Mouse (Mus musculus): Measurements from ENCODE around the gene Pigl. TPM values are rescaled to one million over a fixed set of nuclear protein-coding genes. Genes with fewer than 3 reads are reported as not detected.

Gene Pigl
- polyA plus RNA-seq, 1 experiment from 2014 or later = 10.7 TPM

DNA sequence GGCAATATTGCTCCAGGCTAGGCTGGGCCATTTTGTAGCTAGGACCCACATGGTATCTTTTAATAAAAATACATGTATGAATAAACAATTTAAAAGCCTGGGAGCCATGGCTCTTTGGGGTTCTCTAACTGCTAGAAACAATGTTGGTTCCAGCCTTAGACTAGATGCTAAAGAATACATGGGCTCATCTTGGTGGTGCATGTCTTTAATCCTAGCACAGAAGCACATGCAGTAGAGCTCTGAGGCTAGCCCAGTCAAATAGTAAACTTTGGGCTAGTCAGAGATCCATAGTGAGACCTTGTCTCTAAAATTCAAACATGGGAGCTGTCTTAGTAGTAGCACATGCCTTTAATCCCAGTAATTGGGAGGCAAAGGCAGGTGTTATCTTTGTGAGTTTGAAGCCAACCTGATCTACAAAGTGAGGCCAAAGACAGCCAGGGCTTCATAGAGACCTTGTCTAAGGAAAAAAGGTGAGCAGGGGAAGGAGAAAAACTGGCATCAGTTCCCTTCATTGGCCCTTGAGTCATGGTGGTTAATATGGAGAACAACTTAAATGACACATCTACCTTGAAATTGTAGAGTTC lies 96.8 kb downstream of the Pigl start:
- peak overlapping the region; percentile 54 for H3K4me3 ChIP-seq
- peaks cover 25% of the 10 kb centered on the region for H3K4me1 ChIP-seq (replicated peaks)
- no peaks in the 10 kb centered on the region for H3K9me3 ChIP-seq
- no peak for DNase-seq (ENCODE audit: low spot score)
- no peak overlapping the region for H3K27ac ChIP-seq
- peaks cover 30% of the 10 kb centered on the region for H3K36me3 ChIP-seq
- peaks cover 6% of the 10 kb centered on the region for H3K27me3 ChIP-seq (ENCODE audit: insufficient read depth, poor library complexity, severe bottlenecking)

DNA sequence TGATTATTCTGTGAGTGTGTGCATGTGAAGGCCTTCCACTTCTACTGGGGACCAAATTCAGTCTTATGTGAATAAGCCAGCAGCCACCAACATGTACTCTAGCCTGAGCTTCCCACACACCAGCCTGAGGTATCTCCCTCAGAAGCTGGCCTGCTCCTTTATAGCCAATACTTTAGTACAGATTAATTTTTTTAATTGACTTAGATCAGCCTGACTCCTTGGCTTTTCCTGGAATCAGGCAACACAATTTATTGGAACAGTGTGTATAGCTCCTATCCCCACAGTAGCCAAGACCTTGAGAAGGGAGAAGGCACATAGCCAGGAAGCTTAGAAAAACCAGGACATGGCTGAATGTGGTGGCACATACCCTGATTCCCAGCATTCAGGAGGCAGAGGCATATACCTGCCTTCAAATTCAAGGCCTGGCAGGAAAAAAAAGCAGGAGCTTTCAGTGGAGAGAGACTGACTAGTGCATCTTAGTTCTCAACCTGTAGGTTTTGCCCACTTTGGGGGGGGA lies 97.7 kb downstream of the Pigl start:
- H3K4me3 ChIP-seq = no peak overlapping the region
- no peak for DNase-seq (ENCODE audit: low spot score)
- H3K27me3 ChIP-seq (ENCODE audit: insufficient read depth, poor library complexity, severe bottlenecking) = peaks cover 15% of the 10 kb centered on the region
- H3K27ac ChIP-seq = no peak overlapping the region
- H3K9me3 ChIP-seq = no peaks in the 10 kb centered on the region
- H3K36me3 ChIP-seq = peaks cover 30% of the 10 kb centered on the region
- peaks cover 26% of the 10 kb centered on the region for H3K4me1 ChIP-seq (replicated peaks)

DNA sequence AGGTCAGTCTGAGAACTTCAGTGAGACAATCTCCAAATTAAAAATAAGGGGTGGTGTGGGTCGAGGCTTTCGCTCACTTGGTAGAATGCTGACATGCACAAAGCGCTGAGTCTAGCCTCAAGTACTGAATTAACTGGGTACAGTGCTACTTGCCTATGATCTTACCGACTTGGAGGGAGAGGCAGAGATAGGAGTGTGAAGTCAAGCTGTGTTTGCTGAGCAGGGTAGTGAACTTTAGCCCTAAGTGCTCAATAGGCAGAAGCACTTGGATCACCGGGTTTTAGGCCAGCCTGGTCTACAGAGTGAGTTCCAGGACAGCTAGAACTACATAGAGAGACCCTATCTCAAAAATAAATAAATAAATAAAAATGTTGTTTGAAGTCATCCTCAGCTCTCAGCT lies 98.9 kb downstream of the Pigl start:
- no peak for DNase-seq (ENCODE audit: low spot score)
- no peaks in the 10 kb centered on the region for H3K9me3 ChIP-seq
- no peak overlapping the region for H3K4me3 ChIP-seq
- no peak overlapping the region for H3K27ac ChIP-seq
- 74% methylated on average over 5 of the region's 5 CpGs for WGBS
- H3K36me3 ChIP-seq = peaks cover 30% of the 10 kb centered on the region
- H3K4me1 ChIP-seq (replicated peaks) = peaks cover 26% of the 10 kb centered on the region
- peaks cover 24% of the 10 kb centered on the region for H3K27me3 ChIP-seq (ENCODE audit: insufficient read depth, poor library complexity, severe bottlenecking)

DNA sequence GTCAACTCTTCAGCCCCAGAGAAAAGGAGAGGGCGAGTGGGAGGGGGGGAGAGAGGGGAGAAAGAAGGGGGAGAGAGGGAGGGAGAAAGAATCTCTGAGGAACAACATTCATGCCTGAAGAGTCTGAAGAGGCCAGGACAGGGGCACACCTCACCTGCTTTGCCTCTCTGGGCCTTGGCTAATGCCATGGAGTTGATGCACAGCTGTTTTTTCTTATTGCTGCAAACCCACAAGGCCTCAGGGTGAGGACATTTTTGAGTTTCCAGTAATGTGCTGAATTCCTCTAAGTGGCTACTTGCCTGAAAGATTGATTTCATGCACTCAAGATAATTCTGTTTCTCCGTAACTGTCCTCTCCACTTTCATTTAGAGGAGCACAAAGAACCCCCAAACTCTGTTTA lies 99.9 kb downstream of the Pigl start:
- DNase-seq (ENCODE audit: low spot score) = no peak
- H3K4me3 ChIP-seq = no peak overlapping the region
- peaks cover 24% of the 10 kb centered on the region for H3K36me3 ChIP-seq
- 71% methylated on average over 2 of the region's 2 CpGs for WGBS
- H3K4me1 ChIP-seq (replicated peaks) = peaks cover 25% of the 10 kb centered on the region
- peaks cover 24% of the 10 kb centered on the region for H3K27me3 ChIP-seq (ENCODE audit: insufficient read depth, poor library complexity, severe bottlenecking)
- H3K27ac ChIP-seq = no peak overlapping the region
- no peaks in the 10 kb centered on the region for H3K9me3 ChIP-seq

DNA sequence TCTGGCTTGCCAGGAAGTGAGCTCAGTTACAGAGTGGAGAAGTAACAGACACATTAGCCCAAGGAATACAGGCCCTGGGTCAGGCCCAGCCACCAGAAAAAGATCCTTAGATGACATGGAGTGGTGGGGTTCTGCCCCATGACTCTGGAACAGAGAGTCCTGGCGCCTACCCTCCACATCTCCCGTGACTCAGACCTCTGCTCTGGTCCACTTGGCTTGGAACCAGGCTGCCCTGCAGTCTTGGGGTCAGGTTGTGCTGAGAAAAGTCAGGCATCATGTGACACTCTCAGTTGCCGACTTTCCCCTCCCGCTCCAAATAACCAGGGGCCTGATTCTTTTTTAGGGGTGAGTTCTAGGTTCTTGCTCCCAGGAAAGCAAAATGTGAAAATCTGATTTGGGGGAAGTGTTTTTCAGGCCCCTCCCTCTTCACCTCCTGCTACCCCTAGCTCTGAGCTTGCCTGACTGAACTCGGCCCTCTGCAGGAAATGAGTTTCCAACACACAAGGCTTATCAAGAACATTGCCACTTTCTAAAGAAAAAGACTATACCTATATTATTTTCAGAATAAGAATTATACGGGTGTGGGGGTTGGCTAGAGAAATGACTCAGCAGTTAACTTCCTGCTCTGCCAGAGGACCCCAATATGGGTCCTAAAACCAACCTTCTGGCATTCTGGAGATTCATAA lies 100.8 kb downstream of the Pigl start:
- Histone ChIP-seq H3K4me3 (no peak overlapping the region), H3K27ac (no peak overlapping the region), H3K4me1 (replicated peaks) (peaks cover 15% of the 10 kb centered on the region), H3K36me3 (peaks cover 15% of the 10 kb centered on the region), H3K27me3 (ENCODE audit: insufficient read depth, poor library complexity, severe bottlenecking) (peaks cover 24% of the 10 kb centered on the region), H3K9me3 (no peaks in the 10 kb centered on the region)
- WGBS = 73% methylated on average over 6 of the region's 6 CpGs
- DNase-seq (ENCODE audit: low spot score) = no peak

DNA sequence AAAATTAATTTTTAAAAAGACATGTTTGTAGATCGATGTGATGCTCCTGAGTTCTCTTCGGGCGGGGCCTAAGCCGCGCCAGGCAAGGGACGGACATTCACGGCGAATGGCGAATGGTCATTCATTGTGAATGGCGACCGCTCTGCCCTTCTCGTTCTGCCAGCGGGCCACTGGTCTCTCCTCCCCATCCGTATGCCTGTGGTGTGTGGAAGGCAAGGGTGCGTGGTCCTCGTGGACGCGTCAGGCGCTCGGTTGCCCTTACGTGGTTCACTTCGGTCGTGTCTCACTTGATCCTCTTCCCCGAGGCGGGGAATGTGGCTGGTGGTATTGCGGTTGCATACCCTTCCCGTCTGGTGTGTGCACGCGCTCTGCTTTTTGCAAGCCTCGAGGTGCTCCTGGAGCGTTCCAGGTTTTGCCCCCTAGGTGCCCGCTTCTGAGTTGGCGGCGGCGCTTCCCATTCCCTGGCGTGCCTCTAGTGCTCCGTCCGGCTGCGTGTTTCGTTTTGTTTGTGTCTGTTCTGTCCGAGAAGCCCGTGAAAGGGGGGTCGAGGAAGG lies 102.3 kb downstream of the Pigl start:
- Histone ChIP-seq H3K9me3 (no peaks in the 10 kb centered on the region), H3K27ac (peak overlapping the region; percentile 35), H3K4me3 (peak overlapping the region; percentile 46), H3K4me1 (replicated peaks) (0 out of 2 replicates have a peak, but pooled peaks cover 4% of the 10 kb centered on the region), H3K27me3 (ENCODE audit: insufficient read depth, poor library complexity, severe bottlenecking) (peaks cover 24% of the 10 kb centered on the region), H3K36me3 (peaks cover under 1% of the 10 kb centered on the region; the same call in 1 of the 2 replicates)
- WGBS = 30% methylated on average over 43 of the region's 43 CpGs
- DNase-seq (ENCODE audit: low spot score) = no peak

DNA sequence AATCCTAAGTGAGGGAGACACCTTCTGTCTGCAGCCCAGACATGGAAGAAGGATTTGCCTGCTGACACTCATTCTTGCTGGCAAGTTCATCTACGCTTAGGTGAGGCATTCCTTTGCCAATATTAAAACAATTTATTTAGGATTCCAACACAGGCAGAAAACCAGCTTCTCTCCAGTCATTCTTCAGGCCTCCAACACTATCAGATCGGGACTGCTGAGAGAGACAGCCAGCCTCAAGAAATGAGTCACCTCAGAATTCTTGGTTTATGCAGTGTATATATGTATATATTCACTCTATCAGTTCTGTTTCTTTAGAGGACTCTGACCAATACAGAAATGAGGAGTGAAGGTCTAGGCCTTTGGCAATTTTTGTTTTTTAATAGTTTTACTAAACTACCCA lies 105.3 kb downstream of the Pigl start:
- WGBS = 88% methylated on average over 2 of the region's 2 CpGs
- DNase-seq (ENCODE audit: low spot score) = no peak

More for the DNA sequence above, 105.3 kb downstream of the Pigl start:
- Histone ChIP-seq H3K9me3 (no peaks in the 10 kb centered on the region), H3K4me3 (no peak overlapping the region), H3K27ac (no peak overlapping the region), H3K27me3 (ENCODE audit: insufficient read depth, poor library complexity, severe bottlenecking) (peaks cover 27% of the 10 kb centered on the region), H3K36me3 (no peaks in the 10 kb centered on the region), H3K4me1 (replicated peaks) (0 out of 2 replicates have a peak, but pooled peaks cover 4% of the 10 kb centered on the region)

Other genes starting within 250 kb of the Pigl start
- gene Adora2b, start 209.5 kb upstream of the Pigl start, polyA plus RNA-seq (2016; fragmentation: Nextera tagmentation; extraction: Ambion mirVana) = 4.1 and 6.4 TPM in 2 replicates
- gene Zswim7, start 177.1 kb upstream of the Pigl start, polyA plus RNA-seq (2016; fragmentation: Nextera tagmentation; extraction: Ambion mirVana) = 16.4 and 21.4 TPM in 2 replicates
- gene Ttc19, start 177.0 kb upstream of the Pigl start, polyA plus RNA-seq (2016; fragmentation: Nextera tagmentation; extraction: Ambion mirVana) = 16.2 and 20.5 TPM in 2 replicates
- gene Ncor1, start 81 bp downstream of the Pigl start, polyA plus RNA-seq (2016; fragmentation: Nextera tagmentation; extraction: Ambion mirVana) = 127 and 131 TPM in 2 replicates
- 27.8 and 39.0 TPM in 2 replicates for gene Cenpv, start 80.8 kb downstream of the Pigl start, polyA plus RNA-seq (2016; fragmentation: Nextera tagmentation; extraction: Ambion mirVana)
- 3,368 and 3,918 TPM in 2 replicates for gene Ubb, start 92.7 kb downstream of the Pigl start, polyA plus RNA-seq (2016; fragmentation: Nextera tagmentation; extraction: Ambion mirVana)
- 6.2 and 6.5 TPM in 2 replicates for gene Trpv2, start 116.0 kb downstream of the Pigl start, polyA plus RNA-seq (2016; fragmentation: Nextera tagmentation; extraction: Ambion mirVana)
- gene Lrrc75a, start 190.1 kb downstream of the Pigl start, polyA plus RNA-seq (2016; fragmentation: Nextera tagmentation; extraction: Ambion mirVana) = 12.6 and 15.0 TPM in 2 replicates
- 36.1 and 47.3 TPM in 2 replicates for gene Mmgt2, start 190.2 kb downstream of the Pigl start, polyA plus RNA-seq (2016; fragmentation: Nextera tagmentation; extraction: Ambion mirVana)